Mouse (Mus musculus): ENCODE results near the gene Cbx4. TPM values are rescaled to one million over a fixed set of nuclear protein-coding genes. Genes with fewer than 3 reads are reported as not detected.

Gene Cbx4
- polyA plus RNA-seq, 1 experiment from 2014 or later: 25.1 TPM

DNA sequence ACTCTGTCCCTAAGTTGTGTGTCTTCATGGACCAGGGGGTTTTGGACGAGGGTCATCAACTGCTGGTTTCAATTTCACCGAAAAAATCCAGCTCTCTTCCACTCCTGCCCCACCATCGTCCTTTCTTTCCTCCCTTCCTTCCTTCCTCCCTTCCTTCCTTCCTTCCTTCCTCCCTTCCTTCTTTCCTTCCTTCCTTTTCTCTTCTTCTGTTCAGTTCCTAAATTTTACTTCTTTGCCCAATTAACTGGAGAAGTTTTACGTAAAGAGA lies 42.8 kb downstream of the Cbx4 start:
- DNase-seq (ENCODE audit: low spot score): no peak

DNA sequence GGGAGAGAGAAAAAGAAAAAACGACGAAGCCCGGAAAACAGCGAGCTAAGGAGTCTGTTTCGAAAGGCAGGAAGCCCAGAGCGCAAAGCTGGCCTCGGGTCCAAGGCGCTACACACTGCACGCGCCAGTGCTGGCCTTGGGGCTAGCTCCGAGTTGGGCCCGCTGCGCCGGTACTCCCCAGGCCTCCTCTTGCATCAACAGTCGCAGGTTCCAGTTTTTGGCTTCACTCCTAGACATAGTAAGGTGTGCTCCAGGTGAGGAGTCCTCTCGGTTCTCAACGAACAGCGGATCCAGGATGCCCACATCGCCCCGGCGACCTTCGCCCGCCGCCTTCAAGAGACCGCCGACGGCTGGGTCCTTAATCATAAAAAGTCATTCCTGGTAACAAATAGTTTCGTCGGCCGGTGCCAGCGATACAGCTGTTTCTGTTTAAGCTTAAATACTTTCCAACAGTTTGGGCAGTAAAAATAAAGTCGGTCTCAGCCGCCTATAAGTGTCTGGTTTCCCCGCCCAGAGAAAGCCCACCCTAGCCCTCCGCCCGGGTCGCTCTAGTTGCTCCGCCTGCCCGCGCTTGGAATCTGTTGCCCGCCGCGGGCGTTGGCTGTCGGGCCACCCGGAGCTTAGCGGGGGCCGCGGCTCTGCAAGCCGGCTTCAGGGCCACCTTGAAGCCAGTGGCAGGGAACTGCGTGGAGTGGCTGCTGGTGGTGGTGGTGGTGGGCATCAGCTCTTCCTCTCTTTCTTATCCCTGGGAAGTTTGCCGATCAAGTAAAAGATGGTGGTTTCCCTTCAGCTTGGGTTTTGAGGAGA lies 43.4 kb downstream of the Cbx4 start:
- peak; percentile 21 for DNase-seq (ENCODE audit: low spot score)

DNA sequence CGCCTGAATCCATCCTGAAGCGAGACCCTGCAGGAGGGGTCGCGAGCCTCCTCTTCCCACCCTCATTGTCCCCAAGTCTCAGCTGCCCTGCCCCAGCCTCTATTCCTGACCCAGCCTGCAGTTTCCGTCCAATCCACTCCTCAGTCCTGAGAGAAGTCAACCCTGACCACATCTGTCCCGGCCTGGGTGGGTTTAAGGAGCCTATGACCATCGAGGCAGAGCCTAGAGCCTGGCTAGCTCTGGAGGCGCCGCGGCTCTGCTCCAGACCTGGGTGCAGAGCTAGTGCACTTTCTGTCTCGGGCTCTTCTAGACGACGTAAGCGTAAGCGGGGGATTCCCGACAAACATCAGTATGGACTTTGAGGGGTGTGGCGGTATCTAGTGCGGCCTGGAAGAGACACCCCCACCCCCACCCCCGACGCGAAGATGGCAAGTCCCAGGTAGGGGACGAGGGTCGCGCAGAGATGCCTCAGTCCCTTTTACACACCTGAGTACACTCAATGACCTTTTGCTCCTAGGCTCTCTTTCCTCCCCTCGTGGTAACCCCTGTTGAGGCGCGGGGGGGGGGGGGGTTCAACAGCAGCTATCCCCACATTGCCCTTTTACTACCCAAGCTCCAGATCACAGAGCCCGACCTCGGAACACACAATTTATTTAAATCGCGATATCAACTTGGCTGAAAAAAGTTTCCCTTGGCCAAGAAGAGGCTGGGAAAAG lies 44.1 kb downstream of the Cbx4 start:
- peak; percentile 17 for DNase-seq (ENCODE audit: low spot score)

DNA sequence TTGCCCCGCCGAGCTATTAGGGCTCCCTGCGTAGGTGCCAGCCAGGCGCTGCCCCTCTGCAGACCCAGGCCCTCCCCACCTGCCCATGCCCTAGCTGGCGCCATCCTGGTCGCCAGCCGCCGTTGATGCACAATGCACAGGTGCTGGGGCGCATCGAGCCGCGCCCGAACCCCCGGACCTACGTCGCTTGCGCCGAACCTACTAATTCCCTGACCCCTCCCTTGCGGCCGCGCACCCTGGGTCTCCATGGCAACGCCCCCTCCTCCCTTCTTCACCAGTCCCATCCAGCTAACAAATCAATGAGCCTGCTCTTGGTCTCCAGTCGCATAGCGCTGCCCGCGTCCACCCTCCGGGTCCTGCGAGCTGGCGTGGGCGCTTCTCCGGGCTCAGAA lies 44.7 kb downstream of the Cbx4 start:
- DNase-seq (ENCODE audit: low spot score): no peak

DNA sequence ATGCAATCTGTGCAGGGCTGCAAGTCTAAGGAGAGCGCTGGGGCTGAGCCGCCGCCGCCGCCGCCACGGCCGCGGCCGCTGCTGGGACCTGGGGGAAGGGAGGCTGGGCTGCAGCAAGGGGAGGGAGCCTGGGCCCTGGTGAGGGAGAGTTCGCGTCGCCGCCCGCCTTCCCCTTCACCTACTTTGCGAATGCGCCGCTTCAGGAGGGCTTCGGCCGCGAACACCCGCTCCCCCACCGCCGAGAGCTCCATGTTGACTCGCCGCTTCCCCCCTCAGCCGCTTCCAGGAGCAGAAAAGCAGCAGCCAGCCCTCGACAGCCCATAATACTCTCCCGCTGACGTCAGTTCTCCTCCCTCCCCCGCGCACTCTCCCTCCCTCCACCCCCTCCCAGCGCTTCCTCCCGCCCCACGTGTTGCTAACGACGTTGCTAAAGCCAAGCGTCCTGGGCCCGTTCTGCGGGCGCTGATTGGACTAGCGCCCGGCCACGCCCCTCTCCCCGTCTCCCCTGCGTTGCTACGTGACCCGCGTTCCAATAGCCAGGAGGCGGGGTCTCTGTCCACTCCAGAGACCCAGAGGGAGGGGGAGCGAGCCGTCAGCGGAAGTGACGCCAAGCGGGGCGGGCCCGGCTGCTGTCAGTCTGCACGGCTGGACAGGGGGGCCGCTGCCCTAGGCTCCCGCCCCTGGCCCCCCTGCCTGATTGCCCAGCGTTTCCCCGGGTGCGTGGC lies 45.3 kb downstream of the Cbx4 start, which contains the start of gene Cbx8:
Gene Cbx8 (minus strand): TSS at position 370 of the 725 bp plus-strand sequence.
- DNase-seq (ENCODE audit: low spot score): peak; percentile 100

DNA sequence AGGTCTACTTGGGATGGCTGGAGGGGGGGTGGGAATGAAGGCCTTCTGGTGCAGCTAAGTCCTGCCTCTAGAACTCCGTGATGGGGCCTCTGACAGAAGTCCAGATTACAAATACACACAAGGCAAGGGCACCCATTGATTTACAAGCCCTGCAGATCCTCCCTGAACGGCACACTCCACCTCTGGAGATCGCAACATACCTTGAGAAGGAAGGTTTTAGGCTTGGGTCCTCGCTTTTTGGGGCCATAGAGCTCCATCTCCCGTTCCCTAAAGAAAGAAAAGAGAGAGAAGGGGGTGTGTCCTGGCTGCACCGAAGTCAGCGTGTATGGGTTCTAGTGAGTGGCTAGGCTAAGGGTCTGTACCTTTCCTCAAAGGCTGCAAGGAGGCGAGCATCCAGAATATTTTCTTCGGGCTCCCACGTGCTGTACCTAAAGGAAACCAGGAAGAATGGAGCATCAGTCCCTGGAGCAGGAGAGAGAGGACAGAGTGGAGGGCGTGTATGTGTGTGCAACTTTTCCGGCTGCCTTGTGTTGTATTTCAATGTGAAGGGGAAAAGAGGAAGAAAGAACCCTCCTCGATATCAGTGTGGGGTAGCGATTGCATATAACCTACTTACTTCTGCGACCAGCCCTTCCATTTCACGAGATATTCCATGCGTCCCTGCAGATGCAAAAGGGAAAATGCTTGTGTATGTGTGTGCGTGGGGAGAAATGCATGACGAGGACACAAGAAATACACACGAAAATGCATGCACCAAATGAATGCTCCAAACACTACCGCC lies 46.1 kb downstream of the Cbx4 start:
- peak; percentile 32 for DNase-seq (ENCODE audit: low spot score)

DNA sequence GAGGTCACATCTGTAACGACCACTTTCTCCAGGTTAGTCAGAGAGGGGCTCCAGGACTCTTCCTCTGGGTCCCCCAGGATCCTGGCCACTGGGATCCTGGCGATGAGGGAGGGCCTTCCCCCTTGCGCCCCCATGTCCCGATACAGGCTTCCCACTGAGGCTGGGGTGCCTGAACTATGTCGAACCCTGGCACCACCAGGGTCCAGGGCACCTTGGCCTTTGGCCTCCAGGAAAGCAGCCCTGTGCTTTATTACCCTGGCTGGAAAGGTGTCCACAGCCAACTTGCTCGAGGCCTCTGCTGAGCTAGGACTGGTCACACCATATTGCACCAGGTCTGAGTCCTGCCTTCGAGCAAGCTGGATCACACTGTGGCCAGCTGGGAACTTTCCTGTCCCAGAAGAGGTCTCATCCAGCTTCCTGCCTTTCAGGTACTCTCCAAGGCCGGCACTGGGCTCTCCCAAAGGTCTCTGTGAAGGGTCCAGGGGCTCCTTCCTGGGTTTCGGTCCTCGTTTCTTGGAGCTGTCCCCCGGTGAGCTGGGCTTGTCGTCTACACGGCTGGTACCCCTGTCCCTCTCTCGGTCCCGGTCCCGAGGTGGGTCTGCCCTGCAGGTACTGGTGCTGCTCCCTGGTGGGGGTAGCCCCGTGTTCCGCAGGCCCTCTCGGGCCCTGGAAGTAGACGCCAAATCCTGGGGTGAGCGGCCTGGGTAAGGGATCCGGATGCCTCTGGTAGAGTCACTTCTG lies 47.1 kb downstream of the Cbx4 start:
- DNase-seq (ENCODE audit: low spot score): no peak

DNA sequence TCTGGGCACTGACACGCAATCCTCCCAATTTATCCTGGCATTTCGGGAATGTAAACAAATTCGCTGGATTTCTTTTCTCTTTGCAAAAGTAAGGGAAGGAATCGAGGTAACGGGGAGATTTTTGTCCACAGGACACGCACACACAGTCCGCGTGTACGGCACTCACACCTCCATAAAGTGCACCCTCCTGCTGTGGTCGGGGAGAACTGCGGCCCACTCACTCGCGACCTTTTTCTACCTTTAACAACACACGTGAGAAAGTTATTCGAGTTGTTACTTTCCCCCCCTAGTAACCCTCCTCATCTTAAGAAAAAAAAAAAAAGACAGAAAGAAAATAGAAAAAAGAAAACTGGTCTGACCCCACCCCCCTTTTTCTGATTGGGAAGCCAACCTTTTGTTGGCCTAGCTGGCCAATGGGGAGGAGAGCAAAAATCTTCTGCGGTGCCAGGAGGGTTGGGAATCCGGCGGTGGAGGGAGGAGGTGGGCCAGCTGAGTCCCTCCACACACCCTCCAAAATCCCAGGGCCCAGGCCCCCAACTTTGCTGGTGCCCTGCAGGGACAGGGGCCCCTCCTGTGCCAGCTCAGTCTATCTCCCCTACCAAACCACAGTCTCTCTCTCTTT lies 48.1 kb downstream of the Cbx4 start:
- no peak for DNase-seq (ENCODE audit: low spot score)

DNA sequence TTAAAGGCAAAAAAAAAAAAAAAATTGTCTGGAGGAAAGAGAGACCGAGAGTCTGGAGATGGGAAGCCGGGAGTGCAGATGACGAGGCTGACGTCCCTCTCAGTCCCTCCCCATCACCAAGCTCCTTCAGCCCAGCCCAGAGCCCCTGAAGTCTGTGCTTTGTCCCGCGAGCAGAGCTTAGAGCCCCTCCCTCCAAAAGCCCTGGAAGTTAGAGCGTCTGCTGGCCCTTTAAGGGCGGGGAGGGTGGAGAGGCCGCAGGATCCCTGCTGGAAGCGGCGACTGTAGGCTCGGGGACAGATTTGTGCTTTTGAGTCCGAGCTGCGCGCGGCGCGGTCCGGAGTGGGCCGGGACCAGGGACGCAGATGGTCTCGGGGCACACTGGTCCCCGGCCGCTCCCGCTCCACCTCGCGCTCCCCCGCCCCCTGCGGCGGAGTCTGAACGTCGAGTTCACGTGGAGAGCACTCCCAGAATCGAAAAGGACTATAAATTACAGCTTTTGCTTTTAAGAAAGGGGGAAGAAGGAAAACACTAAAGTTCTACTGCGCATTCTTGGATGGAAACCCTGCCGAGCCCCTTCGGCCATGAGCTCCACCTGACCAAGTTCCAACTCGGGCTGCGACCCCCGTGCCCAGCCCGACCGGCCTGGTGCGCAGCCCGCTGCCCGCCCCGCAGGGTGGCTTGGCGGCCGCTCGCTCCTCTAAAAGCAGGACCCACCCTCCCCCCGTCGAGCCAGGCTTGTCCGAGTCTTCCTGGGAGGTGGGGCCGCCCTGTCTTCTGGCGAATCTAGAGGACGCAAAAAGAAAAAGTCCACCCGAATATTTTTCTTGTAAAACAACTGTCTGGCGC lies 48.9 kb downstream of the Cbx4 start:
- DNase-seq (ENCODE audit: low spot score): no peak

DNA sequence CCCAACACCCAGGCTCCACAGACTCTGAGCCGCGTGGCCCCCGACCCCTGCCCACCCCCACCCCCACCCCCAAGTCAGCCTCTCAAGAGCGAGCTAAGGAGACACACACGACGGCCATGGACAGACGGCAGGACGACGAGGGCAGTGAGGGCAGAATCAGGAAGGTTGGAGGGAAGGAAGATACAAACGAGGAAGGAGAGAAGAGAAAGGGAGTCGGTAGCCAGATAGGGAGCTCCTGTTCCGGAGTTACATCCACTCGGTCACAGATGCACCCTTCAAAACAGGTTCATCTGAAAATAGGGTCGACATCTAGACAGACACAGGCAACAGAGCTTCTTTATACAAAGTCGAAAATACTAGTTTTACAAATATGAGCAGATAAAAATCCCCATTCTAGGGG lies 49.6 kb downstream of the Cbx4 start:
- no peak for DNase-seq (ENCODE audit: low spot score)

DNA sequence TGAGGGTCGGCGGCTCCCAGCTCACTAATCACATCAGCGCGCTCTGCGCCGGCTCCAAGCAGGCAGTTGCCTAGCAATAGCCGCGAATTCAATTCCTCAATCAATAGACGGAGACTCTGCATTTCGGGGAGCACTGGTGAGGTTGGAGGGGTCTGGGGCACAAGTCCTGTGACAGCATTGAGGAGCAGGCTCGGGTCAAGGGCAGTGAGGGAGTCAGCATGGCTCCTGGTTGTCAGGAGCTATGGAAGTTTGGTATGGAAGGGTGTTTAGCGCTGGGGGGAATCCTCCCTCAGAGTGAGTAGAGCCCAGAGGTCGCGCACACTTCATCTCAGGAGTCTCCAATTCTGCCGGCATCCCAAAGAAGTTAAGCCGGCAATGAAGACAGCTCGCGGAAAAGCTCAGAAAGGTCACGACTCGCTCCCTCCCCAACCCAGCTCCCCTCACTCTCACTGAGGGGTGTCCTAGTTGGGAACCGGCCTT lies 50.3 kb downstream of the Cbx4 start:
- DNase-seq (ENCODE audit: low spot score): no peak

DNA sequence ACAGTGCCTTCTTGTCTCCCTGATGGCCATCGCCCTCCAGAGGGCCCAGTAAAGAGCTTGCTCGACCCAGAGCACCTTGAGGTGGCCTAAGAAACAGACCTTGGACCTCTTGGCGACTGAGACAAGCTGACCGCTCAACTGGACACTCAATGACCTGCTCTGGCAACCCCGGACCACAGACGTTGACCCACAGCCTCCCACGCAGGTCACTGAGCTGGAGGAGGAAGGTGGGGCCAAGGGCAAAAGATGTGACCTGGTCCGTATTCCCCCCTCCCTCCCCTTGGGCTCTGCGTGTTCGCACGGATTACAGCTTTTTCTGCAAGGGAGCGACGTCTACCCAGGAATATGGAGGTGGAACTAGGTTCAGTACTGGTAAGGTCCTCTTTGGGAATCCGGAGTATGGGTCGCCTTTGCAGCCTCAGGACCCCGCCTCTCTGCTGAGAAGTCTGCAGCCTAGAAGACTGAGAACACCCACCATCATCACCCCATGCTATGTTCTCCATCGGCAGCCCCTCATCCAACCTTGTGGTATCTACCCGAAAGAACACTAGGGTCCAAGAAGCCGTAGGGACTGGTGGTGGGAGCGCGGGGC lies 50.8 kb downstream of the Cbx4 start:
- no peak for DNase-seq (ENCODE audit: low spot score)

DNA sequence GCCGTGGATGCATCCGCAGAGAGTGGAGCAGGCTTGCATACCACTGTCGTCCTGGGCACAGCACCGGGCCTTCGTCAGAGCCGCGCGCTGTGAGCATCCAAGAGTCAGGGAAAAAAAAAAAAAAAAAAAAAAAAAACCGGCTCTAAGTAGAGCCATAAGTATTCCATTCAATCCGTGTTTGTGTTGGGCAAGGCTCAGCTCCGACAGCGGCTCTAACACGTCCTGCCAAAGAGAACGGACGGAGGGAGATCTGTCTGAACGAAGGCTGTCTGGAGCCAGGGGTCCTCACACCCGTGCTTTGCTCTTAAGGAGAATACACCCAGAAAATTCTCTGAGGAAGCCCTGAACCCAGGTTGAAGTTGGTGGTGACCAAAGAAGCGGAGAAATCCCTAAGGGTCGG lies 51.4 kb downstream of the Cbx4 start:
- DNase-seq (ENCODE audit: low spot score): no peak

DNA sequence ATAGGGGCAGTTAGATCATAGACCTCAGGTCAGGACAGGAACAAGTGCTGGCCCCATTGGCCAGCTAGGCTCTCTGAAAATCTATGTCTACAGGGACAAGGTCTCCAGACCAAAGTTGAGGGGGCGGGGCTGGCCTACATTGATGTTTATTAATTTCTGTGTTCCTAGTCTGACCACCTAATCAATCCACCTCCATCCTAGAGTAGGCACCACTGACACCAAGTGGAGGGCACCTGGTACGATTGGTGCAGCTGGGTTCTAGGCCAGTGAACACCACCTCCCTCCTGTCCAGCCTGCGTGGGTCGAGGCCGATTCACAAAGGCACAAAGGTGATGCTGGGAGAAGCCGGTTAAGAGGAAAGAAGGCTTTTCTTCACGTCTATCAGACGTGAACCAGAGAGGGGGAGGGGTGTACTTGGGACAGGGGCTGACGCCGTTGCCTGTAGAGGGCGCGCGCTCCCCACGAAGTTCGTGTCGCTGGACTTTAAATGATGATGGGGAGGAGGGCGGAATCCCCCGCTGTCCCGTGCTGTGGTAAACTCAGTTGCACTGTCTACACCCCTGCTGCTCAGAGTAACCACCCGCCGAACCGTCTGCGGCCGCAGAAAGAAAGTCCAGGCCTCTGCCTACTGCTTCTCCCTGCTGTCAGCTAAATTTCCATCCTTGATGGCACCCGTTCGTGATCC lies 52.0 kb downstream of the Cbx4 start:
- peak; percentile 80 for DNase-seq (ENCODE audit: low spot score)

All from thymus, postnatal 0 days (tissue).